Mouse (Mus musculus) R1 (cell line): ENCODE measurements around the gene Apbb1ip.
A peak's percentile ranks its signal among the peaks of the same experiment; 100 is the strongest.
"Not testable (repeated sequence)": the region's sequence is repeated elsewhere in the genome, so short reads cannot be mapped to it uniquely, and the experiment has no call there.

ENCODE experiments used
- DNase-seq: peaks from one replicate; pipeline ENCODE4 v3.0.0-alpha.2; 2018; ENCODE audit warnings: low read depth, low spot score

The Apbb1ip gene

GRCm38 (mm10) chr2:22822293-22822692 is 48.4 kb downstream of the Apbb1ip start:
- no peak for DNase-seq

DNA sequence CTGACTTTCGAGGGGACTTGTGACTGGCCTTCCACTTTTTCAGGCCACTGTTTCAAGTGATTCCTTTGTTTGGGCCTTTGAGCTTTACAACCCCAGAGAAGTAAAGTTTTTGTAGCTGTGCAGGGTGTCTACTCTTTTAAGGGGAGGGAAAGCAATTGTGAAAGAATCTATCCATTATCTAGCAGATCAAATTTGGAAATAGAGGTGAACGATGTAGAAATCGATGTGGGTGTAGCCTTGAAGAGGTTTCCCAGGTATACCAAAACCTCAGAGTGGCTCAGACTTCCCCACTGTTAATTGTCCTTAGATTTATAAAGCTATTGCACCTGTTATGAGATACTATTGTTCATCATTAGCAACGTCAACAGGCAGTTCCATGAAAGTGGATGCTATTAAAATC is 71.6 kb downstream of the Apbb1ip start:
- no peak for DNase-seq

DNA sequence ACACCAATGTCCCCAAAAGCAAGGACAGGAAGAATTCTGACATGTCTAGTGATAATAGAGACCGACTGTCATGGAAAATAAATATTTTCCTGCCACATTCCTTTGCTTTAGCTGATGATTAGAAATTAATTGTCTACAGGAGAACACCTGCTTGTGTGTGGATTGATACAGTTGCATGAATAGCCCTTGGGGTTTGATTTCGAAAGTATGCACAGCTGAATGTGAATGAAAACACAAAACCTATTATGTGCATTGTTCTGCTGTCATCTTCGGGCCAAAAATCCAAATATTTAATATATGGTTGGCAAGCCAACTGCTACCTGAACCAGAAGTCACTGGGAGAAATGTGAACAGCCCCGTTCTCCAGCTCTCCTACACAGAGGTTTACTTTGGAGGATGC is 78.0 kb downstream of the Apbb1ip start:
- no peak for DNase-seq

DNA sequence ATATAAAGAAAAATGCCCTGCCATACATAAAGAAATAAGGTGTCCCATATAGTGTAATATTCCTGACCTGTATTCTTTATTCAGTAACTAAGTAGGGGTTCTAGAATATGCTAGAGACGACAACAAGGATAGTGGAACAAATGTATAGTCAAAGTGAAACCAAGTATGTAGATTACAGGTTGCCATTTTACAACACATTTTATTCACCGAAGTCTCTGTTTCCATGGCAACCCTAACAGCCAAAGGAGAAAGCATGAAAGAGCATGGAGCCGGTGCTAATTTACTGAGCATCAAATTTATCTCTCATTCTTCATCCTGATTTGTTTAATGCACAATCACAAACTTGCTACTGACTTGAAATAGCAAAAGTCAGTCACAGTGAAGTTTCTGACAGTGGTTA is 83.6 kb downstream of the Apbb1ip start:
- DNase-seq, result peak; percentile 38

DNA sequence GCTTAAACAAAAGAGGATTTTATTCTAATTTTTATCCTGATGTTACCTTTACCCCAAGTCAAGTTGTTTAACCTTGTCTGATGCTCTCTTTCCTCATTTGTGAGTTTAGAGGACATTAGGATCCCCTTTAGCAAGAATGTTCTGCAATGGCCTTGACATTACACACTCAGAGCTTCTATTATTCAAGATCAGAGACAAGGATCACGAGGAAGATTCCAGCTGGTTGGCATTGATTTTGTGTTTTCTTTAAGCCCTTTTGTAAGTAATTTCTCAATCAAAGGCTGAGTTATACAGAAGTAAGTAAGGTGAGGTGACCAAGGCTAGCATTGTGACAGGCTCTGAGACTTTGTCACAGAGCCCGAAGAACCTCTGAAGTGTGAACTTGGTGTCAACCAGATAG is 88.3 kb downstream of the Apbb1ip start:
- no peak for DNase-seq

DNA sequence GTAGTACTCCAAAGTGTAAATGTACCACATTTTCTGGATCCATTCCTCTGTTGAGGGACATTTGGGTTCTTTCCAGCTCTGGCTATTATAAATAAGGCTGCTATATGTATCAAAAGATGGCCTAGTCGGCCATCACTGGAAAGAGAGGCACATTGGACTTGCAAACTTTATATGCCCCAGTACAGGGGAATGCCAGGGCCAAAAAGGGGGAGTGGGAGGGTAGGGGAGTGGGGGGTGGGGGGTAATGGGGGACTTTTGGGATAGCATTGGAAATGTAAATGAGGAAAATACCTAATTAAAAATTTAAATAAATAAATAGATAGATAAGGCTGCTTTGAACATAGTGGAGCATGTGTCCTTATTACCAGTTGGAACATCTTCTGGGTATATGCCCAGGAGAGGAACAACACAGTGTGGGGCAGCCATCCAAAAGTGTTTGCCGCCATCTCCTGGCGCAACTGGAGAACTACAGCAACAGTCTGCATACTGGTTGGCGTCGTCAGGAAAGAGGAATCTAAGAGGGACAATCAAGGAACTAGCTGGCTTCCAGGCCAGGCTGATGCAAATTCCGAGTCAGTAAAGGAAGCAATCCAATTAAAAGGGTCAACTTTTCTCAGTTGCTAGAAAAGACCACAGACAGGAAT is 90.6 kb downstream of the Apbb1ip start:
- peak; percentile 62 for DNase-seq

DNA sequence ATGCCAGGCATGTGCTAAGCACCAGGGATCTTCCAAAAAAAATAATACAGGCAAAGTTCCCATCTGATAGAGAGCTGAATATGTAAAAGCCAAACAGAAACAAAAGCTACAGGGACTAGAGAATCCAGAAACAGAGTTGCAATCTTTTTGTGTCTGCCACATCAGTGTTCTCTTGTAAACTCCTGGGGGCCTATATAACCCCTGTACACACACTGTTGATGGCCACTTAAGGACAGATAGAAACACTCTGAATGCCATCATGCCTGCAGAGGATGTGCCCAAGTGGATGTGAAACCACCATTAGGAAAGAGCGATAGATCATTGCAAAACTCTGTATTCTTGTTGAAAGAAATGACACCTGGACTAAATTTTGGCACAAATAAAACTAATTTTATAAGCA is 91.9 kb downstream of the Apbb1ip start:
- no peak for DNase-seq

DNA sequence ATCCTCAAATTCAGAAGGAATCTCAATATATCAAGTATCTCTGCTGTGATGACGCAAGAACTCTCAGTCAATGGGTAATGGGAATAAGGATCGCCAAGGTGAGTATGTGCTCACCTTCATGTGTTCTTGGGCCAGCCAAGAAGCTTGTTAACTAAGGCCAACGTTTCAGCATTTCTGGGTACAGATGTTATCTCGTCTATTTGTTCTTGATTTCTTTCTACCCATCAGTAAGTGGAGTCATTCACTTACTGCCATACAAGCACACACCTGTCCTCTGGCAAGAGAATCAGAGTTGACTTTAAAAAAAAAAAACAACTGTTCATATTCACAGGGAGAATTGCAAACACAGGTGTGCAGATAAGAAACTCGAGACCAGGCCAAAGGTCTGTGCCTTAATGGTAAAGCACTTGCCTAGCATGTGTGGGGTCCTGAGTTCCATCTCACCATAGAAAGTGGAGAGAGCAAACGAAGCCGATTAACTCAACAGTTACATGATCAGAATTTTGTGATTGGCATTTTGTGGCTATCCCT is 93.1 kb downstream of the Apbb1ip start:
- no peak for DNase-seq

DNA sequence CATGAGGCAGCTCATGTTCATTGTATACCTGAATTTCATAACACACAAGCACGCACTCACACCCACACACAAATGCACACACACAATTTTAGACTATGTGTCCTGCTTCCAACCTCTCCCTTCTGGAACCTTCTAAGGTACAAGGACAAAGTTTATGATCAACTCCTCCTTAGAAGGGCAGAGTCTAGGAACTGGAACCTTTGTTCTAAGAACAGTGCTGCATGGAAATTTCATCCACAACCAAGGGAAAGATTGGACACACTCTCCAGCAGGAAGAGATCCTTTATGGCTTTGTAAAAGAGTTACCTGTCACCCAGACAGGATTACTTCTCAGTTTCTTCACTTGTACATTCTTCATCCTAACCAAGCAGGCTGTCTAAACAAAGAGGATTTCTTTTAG is 99.3 kb downstream of the Apbb1ip start:
- DNase-seq, result no peak

- no peak for DNase-seq
These were observed 100.7 kb downstream of the Apbb1ip start for GRCm38 (mm10) chr2:22874628-22875027.

GRCm38 (mm10) chr2:22876614-22877013 is 102.7 kb downstream of the Apbb1ip start:
- DNase-seq, result no peak

- DNase-seq, result no peak
These were observed 104.9 kb downstream of the Apbb1ip start for GRCm38 (mm10) chr2:22878781-22879180.

GRCm38 (mm10) chr2:22880726-22881125 is 106.8 kb downstream of the Apbb1ip start:
- not testable (repeated sequence) for DNase-seq

GRCm38 (mm10) chr2:22894932-22895281 is 121.0 kb downstream of the Apbb1ip start:
- DNase-seq, result no peak

GRCm38 (mm10) chr2:22895282-22896273 is 121.7 kb downstream of the Apbb1ip start, which contains the start of gene Pdss1:
Gene Pdss1, plus strand, starts transcription at chr2:22895522.
- DNase-seq, result peak; percentile 97

DNA sequence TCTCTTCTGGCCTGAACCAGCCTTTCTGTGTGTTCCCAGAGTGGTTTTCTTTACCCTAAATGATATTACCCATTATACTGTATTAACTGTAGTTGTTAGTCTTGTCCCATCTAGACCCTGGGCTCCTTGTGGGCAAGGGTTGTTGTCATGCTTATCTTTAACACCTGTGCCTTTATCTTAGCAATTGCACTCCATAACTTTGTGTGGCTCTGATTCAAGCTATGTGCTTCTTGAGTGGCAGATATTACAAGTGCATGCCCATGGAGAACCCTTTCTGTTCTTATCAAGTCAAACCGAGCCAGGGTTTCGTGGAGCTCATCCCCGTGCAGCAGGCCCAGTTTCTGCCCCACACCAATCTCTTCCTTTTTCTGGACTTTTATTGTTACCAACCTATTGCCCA is 130.1 kb downstream of the Apbb1ip start:
- no peak for DNase-seq

DNA sequence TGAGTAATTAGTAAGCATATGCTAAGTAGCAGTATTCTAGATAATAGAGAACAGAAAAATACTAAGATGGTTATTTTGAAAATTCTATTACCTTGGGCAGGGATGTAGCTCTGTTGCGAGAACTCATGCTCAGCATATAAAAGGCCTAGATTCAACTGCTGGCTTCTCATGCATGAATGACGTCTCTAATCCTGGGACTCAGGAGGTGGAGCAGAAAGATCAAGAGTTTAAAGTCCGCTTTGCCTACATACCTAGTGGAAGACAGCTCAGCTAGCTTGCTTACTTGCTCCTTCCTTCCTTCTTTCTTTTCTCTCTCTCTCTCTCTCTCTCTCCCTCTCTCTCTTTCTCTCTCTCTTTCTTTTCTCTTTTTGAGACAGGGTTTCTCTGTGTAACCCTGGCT is 140.5 kb downstream of the Apbb1ip start:
- DNase-seq, result no peak

DNA sequence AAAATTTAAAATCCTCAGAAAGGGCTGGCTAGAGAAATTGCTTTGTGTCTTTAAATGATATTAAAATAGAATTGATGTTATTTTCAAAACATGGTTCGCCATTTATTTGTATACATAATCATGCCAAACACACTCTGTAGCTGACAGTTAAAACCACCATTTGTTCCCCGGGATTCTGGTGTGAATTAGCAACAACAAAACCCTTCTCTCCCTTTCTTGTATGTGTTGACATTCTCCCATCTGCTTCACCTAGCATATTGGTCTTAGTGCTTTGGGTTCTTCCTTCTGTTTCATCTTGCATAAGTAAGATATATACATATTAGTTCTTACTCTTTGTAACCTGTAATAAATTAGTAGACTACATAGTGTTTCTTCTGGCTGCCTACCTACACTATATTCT is 144.8 kb downstream of the Apbb1ip start:
- no peak for DNase-seq
